In genomic region chr12:54037602-54038001, GRCm38 (mm10) we compare ENCODE assay signal across 23 mouse cellular contexts.
DNase-seq lines count a peak whose midpoint lies in the region; ATAC-seq and TF ChIP-seq lines count a peak whose summit lies in the region.
"Had no signal": no experiment of that assay in that cellular context is flagged by ENCODE, and none has a peak within 500 bp of the region (broad histone marks: within the 10 kb centered on the region; RNA-seq: fewer than 3 reads in every experiment).

No protein-coding gene starts in this region.

- H3K79me2 ChIP-seq in C2C12 (ENCODE audit: control insufficient read depth, insufficient read depth) (no peaks in the 10 kb centered on the region), myocyte (ENCODE audit: control insufficient read depth, insufficient read depth) (no peaks in the 10 kb centered on the region)

- H3K27me3 ChIP-seq in C2C12 (ENCODE audit: control insufficient read depth, insufficient read depth, insufficient read length) (no peaks in the 10 kb centered on the region), myocyte (ENCODE audit: control insufficient read depth, insufficient read depth, insufficient read length) (no peaks in the 10 kb centered on the region)
- H3K27me3 ChIP-seq: CH12.LX, Patski had no signal

- H3K4me2 ChIP-seq in myocyte (ENCODE audit: low read depth) = no peak overlapping the region

- no peak for ATAC-seq in monocyte, adult 5-6 weeks (replicated peaks; ENCODE audit: insufficient number of reproducible peaks, low FRiP score, low TSS enrichment, poor library complexity, severe bottlenecking)
- ATAC-seq: activated CD4-positive, CD25-positive, alpha-beta regulatory T cell, adult 4 months; CD4-positive, CD25-positive, alpha-beta regulatory T cell, adult 4 months; Patski had no signal

- H3K36me3 ChIP-seq in C2C12 (ENCODE audit: control insufficient read depth, insufficient read depth) (no peaks in the 10 kb centered on the region), myocyte (ENCODE audit: control insufficient read depth, insufficient read depth) (no peaks in the 10 kb centered on the region)
- H3K36me3 ChIP-seq: G1E had no signal

- H3K79me3 ChIP-seq in C2C12 (ENCODE audit: low read depth) = no peaks in the 10 kb centered on the region

- TF ChIP-seq POLR2A in myocyte (IDR thresholded peaks at IDR 0.05; ENCODE audit: insufficient read length, low read depth) = no peak

- H3K4me3 ChIP-seq in C2C12 (ENCODE audit: insufficient read depth, poor library complexity, severe bottlenecking) = no peak overlapping the region
- no peak overlapping the region for H3K4me3 ChIP-seq in myocyte

- TF ChIP-seq CTCF in C2C12 (IDR thresholded peaks at IDR 0.05; ENCODE audit: control insufficient read depth, insufficient read depth, insufficient read length) = no peak

- H3ac ChIP-seq in C2C12 (ENCODE audit: control insufficient read depth, insufficient read length, low read depth) (no peak overlapping the region), myocyte (ENCODE audit: control insufficient read depth, insufficient read length) (no peak overlapping the region)

- peak; percentile 10 for DNase-seq in 3T3-L1 (ENCODE audit: low read depth, low spot score)
- no peak for DNase-seq in adrenal gland, postnatal 10 days
- DNase-seq in adrenal gland, adult 8-10 months = no peak
- DNase-seq: adrenal gland, adult 2 months; adrenal gland, postnatal 14 days; adrenal gland, postnatal 25 days; adrenal gland, postnatal 36 days; B cell, adult 2 months; cerebellum, adult 11 months; cerebellum, adult 11-12 months; cerebellum, adult 18-20 months; cerebellum, adult 2 months; cerebellum, adult 8-10 months; cerebellum, adult 9-10 months; cerebellum, adult 9-11 months had no signal

TF ChIP-seq in C2C12, 6 proteins besides CTCF, POLR2A, EP300 and RAD21:
- no peak for TF ChIP-seq MAX (IDR thresholded peaks at IDR 0.05)
- no peak for TF ChIP-seq MYOG (IDR thresholded peaks at IDR 0.05; ENCODE audit: control insufficient read depth, extremely low read depth, insufficient read length)
- no peak for TF ChIP-seq USF1 (IDR thresholded peaks at IDR 0.05; ENCODE audit: low read depth)
- peak; percentile 71 for TF ChIP-seq MYOD1 (IDR thresholded peaks at IDR 0.05; ENCODE audit: control insufficient read depth, insufficient read length, low read depth)
- TF ChIP-seq FOSL1 (IDR thresholded peaks at IDR 0.05; ENCODE audit: insufficient read depth, low read length, poor library complexity, severe bottlenecking) = no peak
- TF ChIP-seq CEBPB (IDR thresholded peaks at IDR 0.05; ENCODE audit: low read depth) = no peak

TF ChIP-seq in myocyte, 11 proteins besides CTCF, POLR2A, EP300 and RAD21:
- peak; percentile 73 to 88 (median 87) for TF ChIP-seq MYOD1 (IDR thresholded peaks at IDR 0.05; ENCODE audit: control insufficient read depth in 1 of 3, insufficient read length in 2 of 3, low read depth in 2 of 3)
- no peak for TF ChIP-seq CEBPB (IDR thresholded peaks at IDR 0.05; ENCODE audit: insufficient read depth, poor library complexity, severe bottlenecking)
- TF ChIP-seq POLR2AphosphoS2 (IDR thresholded peaks at IDR 0.05; ENCODE audit: insufficient read length, low read depth) = no peak
- no peak for TF ChIP-seq USF1 (IDR thresholded peaks at IDR 0.05; ENCODE audit: low read depth)
- no peak for TF ChIP-seq REST (IDR thresholded peaks at IDR 0.05; ENCODE audit: insufficient read depth, insufficient read length)
- no peak for TF ChIP-seq E2F4 (IDR thresholded peaks at IDR 0.05; ENCODE audit: insufficient read depth)
- TF ChIP-seq TCF12 (IDR thresholded peaks at IDR 0.05; ENCODE audit: insufficient read depth, poor library complexity, severe bottlenecking) = peak; percentile 65
- no peak for TF ChIP-seq MAX (IDR thresholded peaks at IDR 0.05; ENCODE audit: low read depth)
- no peak for TF ChIP-seq TCF3 (IDR thresholded peaks at IDR 0.05; ENCODE audit: insufficient read length, low read depth)
- TF ChIP-seq SRF (IDR thresholded peaks at IDR 0.05; ENCODE audit: control insufficient read depth, insufficient read length, low read depth) = no peak
- TF ChIP-seq MYOG (IDR thresholded peaks at IDR 0.05; ENCODE audit: control insufficient read depth in 1 of 3, insufficient read depth in 1 of 3, insufficient read length in 2 of 3, low read depth in 2 of 3) = peak in 2 of 3 experiments; percentile 19 to 60
TF ChIP-seq in myocyte: peak in this region for 3.
